Mouse (Mus musculus) CH12.LX (cell line): ENCODE measurements around the gene Flnc. TPM values are rescaled to one million over a fixed set of nuclear protein-coding genes. Genes with fewer than 3 reads are reported as not detected.

Source experiments
- DNase-seq: peaks from one replicate; pipeline ENCODE4 v3.0.0-alpha.2; 2013; ENCODE audit errors: extremely low read depth
- H3K27ac ChIP-seq: 2 replicates; pipeline ENCODE4 v1.5.1; 2012; ENCODE audit warnings: low read depth, mild to moderate bottlenecking, control low read depth, moderate library complexity; ENCODE audit not compliant: insufficient read depth
- H3K27me3 ChIP-seq: replicated peaks from 2 replicates; pipeline ENCODE3; 2012; ENCODE audit warnings: inconsistent platforms
- H3K36me3 ChIP-seq, 2 experiments: replicated peaks in 1 of 2; 2 replicates each; pipeline versions ENCODE3 to v1.6.1; 2012; ENCODE audit warnings: inconsistent platforms in 1 of 2, low read length in 1 of 2, mild to moderate bottlenecking in 1 of 2, mixed read lengths in 1 of 2, moderate library complexity in 1 of 2; ENCODE audit not compliant: control insufficient read depth in 1 of 2, insufficient read depth in 1 of 2
- H3K4me1 ChIP-seq, 2 experiments: 2 replicates each; pipeline ENCODE4 v1.6.1; 2012; ENCODE audit warnings: inconsistent platforms in 1 of 2, moderate library complexity in 1 of 2; ENCODE audit not compliant: insufficient read depth in 2 of 2, control insufficient read depth in 1 of 2
- H3K4me2 ChIP-seq: 2 replicates; pipeline ENCODE4 v1.6.1; 2012; ENCODE audit warnings: low read depth, mild to moderate bottlenecking, control low read depth; ENCODE audit not compliant: poor library complexity, insufficient read depth, severe bottlenecking
- H3K4me3 ChIP-seq, 3 experiments: fragments of 150-350 bp in 1 of 3; sonication (generic) in 1 of 3; replicated peaks in 1 of 3; 2 replicates each; pipeline versions ENCODE3 to v1.5.1; 2011 to 2012; ENCODE audit warnings: low read depth in 2 of 3, low read length in 2 of 3, mild to moderate bottlenecking in 2 of 3, moderate library complexity in 2 of 3, control low read depth in 1 of 3, improper control_type of control experiment in 1 of 3, inconsistent platforms in 1 of 3, mixed read lengths in 1 of 3; ENCODE audit not compliant: poor library complexity in 1 of 3
- H3K79me2 ChIP-seq: replicated peaks from 2 replicates; pipeline ENCODE4 v1.6.1; 2012; ENCODE audit warnings: mild to moderate bottlenecking, moderate library complexity; ENCODE audit not compliant: control insufficient read depth, poor library complexity, insufficient read depth, severe bottlenecking; ENCODE audit errors: extremely low read depth
- H3K9ac ChIP-seq: 2 replicates; pipeline ENCODE4 v1.6.1; 2012; ENCODE audit warnings: low read depth, mild to moderate bottlenecking, control low read depth, moderate library complexity; ENCODE audit not compliant: insufficient read depth
- H3K9me3 ChIP-seq: replicated peaks from 2 replicates; pipeline ENCODE3; 2012; ENCODE audit warnings: low read length, inconsistent platforms, mixed read lengths
- BHLHE40 ChIP-seq: IDR thresholded peaks from 2 replicates; pipeline ENCODE4 v1.6.1; 2011; ENCODE audit warnings: mild to moderate bottlenecking, low read depth, low read length, improper control_type of control experiment
- CHD1 ChIP-seq: IDR thresholded peaks from 2 replicates; pipeline ENCODE4 v1.6.1; 2012; ENCODE audit warnings: low read depth, low read length, improper control_type of control experiment, inconsistent platforms
- CTCF ChIP-seq, 2 experiments: IDR thresholded peaks in 1 of 2; conservative IDR thresholded peaks in 1 of 2; 2 replicates each; pipeline ENCODE4 v1.5.1; 2011 to 2012; ENCODE audit warnings: low read depth in 2 of 2, low read length in 2 of 2, improper control_type of control experiment in 1 of 2, inconsistent platforms in 1 of 2, mild to moderate bottlenecking in 1 of 2, moderate library complexity in 1 of 2
- ETS1 ChIP-seq: conservative IDR thresholded peaks from 2 replicates; pipeline ENCODE4 v1.6.1; 2012; ENCODE audit warnings: low read depth, mild to moderate bottlenecking, inconsistent platforms, low read length, improper control_type of control experiment, moderate library complexity
- GABPA ChIP-seq: IDR thresholded peaks from 2 replicates; pipeline ENCODE4 v1.6.1; 2012; ENCODE audit warnings: low read depth, low read length, improper control_type of control experiment, inconsistent platforms; ENCODE audit not compliant: insufficient replicate concordance
- HCFC1 ChIP-seq: IDR thresholded peaks from 2 replicates; pipeline ENCODE4 v1.6.1; 2012; ENCODE audit warnings: low read depth, mild to moderate bottlenecking, inconsistent platforms, low read length, improper control_type of control experiment
- IRF4 ChIP-seq: IDR thresholded peaks from 2 replicates; pipeline ENCODE4 v1.6.1; 2014; ENCODE audit warnings: low read depth, mild to moderate bottlenecking, inconsistent platforms, low read length, improper control_type of control experiment
- JUN ChIP-seq: IDR thresholded peaks from 2 replicates; pipeline ENCODE4 v1.6.1; 2011; ENCODE audit warnings: low read depth, mild to moderate bottlenecking, low read length, improper control_type of control experiment, moderate library complexity; ENCODE audit not compliant: insufficient read depth
- JUND ChIP-seq: conservative IDR thresholded peaks from 2 replicates; pipeline ENCODE4 v1.6.1; 2011; ENCODE audit warnings: low read depth, low read length, improper control_type of control experiment
- MAFK ChIP-seq: IDR thresholded peaks from 2 replicates; pipeline ENCODE4 v1.6.1; 2011; ENCODE audit warnings: low read length, improper control_type of control experiment; ENCODE audit not compliant: insufficient replicate concordance
- MAZ ChIP-seq: IDR thresholded peaks from 2 replicates; pipeline ENCODE4 v1.6.1; 2012; ENCODE audit warnings: low read depth, mild to moderate bottlenecking, inconsistent platforms, low read length, improper control_type of control experiment, moderate library complexity
- NRF1 ChIP-seq: IDR thresholded peaks from 2 replicates; pipeline ENCODE4 v1.6.1; 2014; ENCODE audit warnings: low read depth, mild to moderate bottlenecking, inconsistent platforms, low read length, improper control_type of control experiment, moderate library complexity
- PAX5 ChIP-seq: IDR thresholded peaks from 2 replicates; pipeline ENCODE4 v1.6.1; 2012; ENCODE audit warnings: low read length, inconsistent platforms, mixed read lengths
- POLR2A ChIP-seq: IDR thresholded peaks from 2 replicates; pipeline ENCODE4 v1.6.1; 2011; ENCODE audit warnings: low read depth, mild to moderate bottlenecking, improper control_type of control experiment, low read length
- RAD21 ChIP-seq: IDR thresholded peaks from 2 replicates; pipeline ENCODE4 v1.6.1; 2011; ENCODE audit warnings: low read depth, mild to moderate bottlenecking, low read length, improper control_type of control experiment, moderate library complexity
- RCOR1 ChIP-seq: conservative IDR thresholded peaks from 2 replicates; pipeline ENCODE4 v1.6.1; 2012; ENCODE audit warnings: low read depth, mild to moderate bottlenecking, inconsistent platforms, low read length, improper control_type of control experiment
- SIN3A ChIP-seq: IDR thresholded peaks from 2 replicates; pipeline ENCODE4 v1.6.1; 2012; ENCODE audit warnings: low read length, improper control_type of control experiment, inconsistent platforms
- SMC3 ChIP-seq: IDR thresholded peaks from 2 replicates; pipeline ENCODE4 v1.6.1; 2011; ENCODE audit warnings: low read depth, low read length, improper control_type of control experiment
- UBTF ChIP-seq: IDR thresholded peaks from 2 replicates; pipeline ENCODE4 v1.6.1; 2012; ENCODE audit warnings: low read depth, mild to moderate bottlenecking, inconsistent platforms, low read length, improper control_type of control experiment, moderate library complexity
- ZMIZ1 ChIP-seq: IDR thresholded peaks from 2 replicates; pipeline ENCODE4 v1.6.1; 2012; ENCODE audit warnings: low read depth, mild to moderate bottlenecking, inconsistent platforms, low read length, improper control_type of control experiment
- ZNF384 ChIP-seq: IDR thresholded peaks from 2 replicates; pipeline ENCODE4 v1.6.1; 2012; ENCODE audit warnings: low read depth, low read length, improper control_type of control experiment, inconsistent platforms
- dilution Hi-C: fragments of 300-500 bp; cut with MboI; formaldehyde crosslinking; loops from 2 replicates; pipeline ENCODE4 v1.14.3; 2020; ENCODE audit warnings: low sequenced_read_pairs; ENCODE audit not compliant: extremely low pct_unique_long_range_greater_than_20kb, extremely low pct_ligation_motif_present
- in situ Hi-C: fragments of 300-500 bp; cut with MboI; formaldehyde crosslinking; loops from 3 replicates; pipeline ENCODE4 v1.14.3; 2019; ENCODE audit warnings: low sequenced_read_pairs, low pct_ligation_motif_present, low pct_unique_long_range_greater_than_20kb, mixed read lengths
- polyA plus RNA-seq: library from polyadenylated mRNA; unstranded; fragments of >175 nt; gene quantifications from 2 replicates; pipeline ENCODE4 v1.2.1, GENCODE M21; 2012; ENCODE audit warnings: low read depth; ENCODE audit not compliant: insufficient read length
- total RNA-seq, 2 experiments: library from RNA; depleted of rRNA; stranded (reverse); fragments of 300-350 nt in 1 of 2; fragments of >200 nt in 1 of 2; gene quantifications; 2 replicates each; pipeline ENCODE4 v1.2.3; 2012 to 2014

The Flnc gene
- total and polyA plus RNA-seq, 3 experiments, result 0.24 to 0.76 (median 0.60) TPM

DNA sequence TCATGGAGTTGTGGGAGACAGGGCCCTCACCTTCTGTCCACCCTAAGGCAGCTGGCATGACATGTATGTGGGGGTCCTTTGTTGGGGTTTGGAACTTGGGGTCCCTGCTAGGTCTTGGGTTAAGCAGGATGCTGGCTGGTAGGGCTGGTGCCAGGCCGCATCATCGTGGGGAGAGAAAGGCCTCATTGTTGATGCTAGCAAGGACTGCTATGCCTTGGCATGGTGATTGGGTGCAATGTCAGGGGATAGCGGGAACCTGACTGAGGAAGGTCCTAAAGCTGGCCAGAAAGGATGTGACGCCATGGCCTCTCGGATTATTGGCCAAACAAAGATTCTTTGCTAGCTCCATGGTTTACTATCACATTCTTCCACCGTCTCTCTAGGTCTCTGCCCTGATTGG, 6.7 kb downstream of the Flnc start:
- no peak for TF ChIP-seq JUND
- no peak for TF ChIP-seq RCOR1
- TF ChIP-seq RAD21, result no peak
- TF ChIP-seq ZNF384, result no peak
- no peak for TF ChIP-seq CHD1
- no peak for TF ChIP-seq MAZ
- TF ChIP-seq JUN, result no peak
- no peak for TF ChIP-seq BHLHE40
- TF ChIP-seq ZMIZ1, result no peak
- no peak for TF ChIP-seq CTCF (conservative IDR thresholded peaks at IDR 0.05 in 1 of 2, IDR thresholded peaks at IDR 0.05 in 1 of 2; ENCODE audit: low read depth in 2 of 2, low read length in 2 of 2)
- no peak for TF ChIP-seq IRF4
- no peak for TF ChIP-seq MAFK
- no peak for TF ChIP-seq SIN3A
- no peak for TF ChIP-seq NRF1
- TF ChIP-seq ETS1, result no peak
- TF ChIP-seq HCFC1, result no peak
- TF ChIP-seq PAX5, result no peak
- no peak for TF ChIP-seq POLR2A
- no peak for TF ChIP-seq SMC3
- no peak for TF ChIP-seq UBTF
- Histone ChIP-seq H3K27ac (no peak overlapping the region), H3K4me3 (no peak overlapping the region), H3K9ac (no peak overlapping the region), H3K27me3 (peaks cover 10% of the 10 kb centered on the region), H3K9me3 (no peaks in the 10 kb centered on the region), H3K36me3 (no peaks in the 10 kb centered on the region), H3K4me2 (no peak overlapping the region), H3K79me2 (no peaks in the 10 kb centered on the region), H3K4me1 (peaks cover 11 to 26% of the 10 kb centered on the region in 2 experiments)
- dilution Hi-C loops, result no loop called here
- in situ Hi-C loops, result no loop called here
- no peak for DNase-seq

DNA sequence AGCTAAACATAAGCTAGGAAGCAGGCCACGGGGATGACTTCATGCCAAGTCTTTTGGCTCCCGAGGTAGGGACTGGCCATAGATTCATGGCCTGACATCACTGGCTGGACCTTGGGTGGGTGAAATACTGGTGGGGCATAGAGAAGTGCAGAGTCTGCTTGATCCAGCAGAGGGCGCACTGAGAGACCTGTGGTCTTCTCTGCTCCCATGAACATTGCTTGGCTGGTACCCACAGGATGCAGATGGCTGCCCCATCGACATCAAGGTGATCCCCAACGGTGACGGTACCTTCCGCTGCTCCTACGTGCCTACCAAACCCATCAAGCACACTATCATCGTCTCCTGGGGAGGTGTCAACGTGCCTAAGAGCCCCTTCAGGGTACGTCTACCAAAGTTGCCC, 11.7 kb downstream of the Flnc start:
- Histone ChIP-seq H3K36me3 (peaks cover 9 to 17% of the 10 kb centered on the region in 2 experiments), H3K27me3 (peaks cover 2% of the 10 kb centered on the region), H3K4me2 (no peak overlapping the region), H3K79me2 (no peaks in the 10 kb centered on the region), H3K9ac (no peak overlapping the region), H3K9me3 (no peaks in the 10 kb centered on the region), H3K4me1 (peaks cover 4 to 7% of the 10 kb centered on the region in 2 experiments; a peak in 3 of 4 replicates), H3K4me3 (no peak overlapping the region), H3K27ac (no peak overlapping the region)
- no peak for DNase-seq
- in situ Hi-C loops (loop anchor here (5.0 kb wide), 1 partner anchor 37 kb away; no protein-coding TSS in a partner anchor), dilution Hi-C loops (no loop called here)
- TF ChIP-seq RAD21, result peak; percentile 53
- TF ChIP-seq SMC3, result peak; percentile 82
- TF ChIP-seq CTCF (conservative IDR thresholded peaks at IDR 0.05 in 1 of 2, IDR thresholded peaks at IDR 0.05 in 1 of 2; ENCODE audit: low read depth in 2 of 2, low read length in 2 of 2), result peak; percentile 71 to 78
- no peak for TF ChIP-seq GABPA
